Mouse (Mus musculus) liver, adult 2 months (tissue): ENCODE data around the gene Zfp445.

Source experiments
- CTCF ChIP-seq: fragments of 200-500 bp; IDR thresholded peaks from 2 replicates; pipeline ENCODE4 v1.5.1; 2011; ENCODE audit warnings: low read depth, low read length, control low read depth
- POLR2A ChIP-seq: fragments of 200-500 bp; IDR thresholded peaks from 2 replicates; pipeline ENCODE4 v1.6.1; 2011; ENCODE audit warnings: low read length, control low read depth; ENCODE audit not compliant: insufficient read depth; ENCODE audit errors: extremely low read depth

DNA sequence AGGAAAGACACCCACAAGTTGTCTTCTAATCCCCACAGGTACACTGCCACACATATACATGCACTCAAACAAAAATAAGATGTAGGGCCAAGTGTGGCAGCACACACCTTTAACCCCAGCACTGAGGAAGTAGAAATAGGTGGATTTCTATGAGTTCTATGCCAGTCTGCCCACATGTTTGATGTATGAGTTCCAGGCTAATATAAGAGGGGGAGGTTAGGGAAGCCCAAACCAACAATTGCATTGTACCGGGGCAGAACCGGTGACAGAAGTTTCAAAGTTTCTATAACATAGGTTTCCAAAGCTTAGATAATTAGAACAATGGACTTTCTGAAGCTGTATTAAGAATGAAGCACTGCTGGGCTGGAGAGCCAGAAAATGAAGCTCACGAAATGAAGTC is 958 bp downstream of the Zfp445 start:
- TF ChIP-seq CTCF (no peak), POLR2A (no peak)
